Mouse (Mus musculus) heart, embryonic 14.5 days (tissue): ENCODE measurements around the gene Uqcr10. TPM values are rescaled to one million over a fixed set of nuclear protein-coding genes. Genes with fewer than 3 reads are reported as not detected.

Experiments used
- ATAC-seq: fragments of 200-750 bp; cut with Nextera tagmentation; 2 replicates; pipeline ENCODE4 v1.8.0; 2017; ENCODE audit warnings: low read depth, moderate TSS enrichment; ENCODE audit not compliant: insufficient number of reproducible peaks, insufficient read depth, low FRiP score
- H3K27ac ChIP-seq, 2 experiments: fragments of 200-500 bp in 1 of 2; fragments of 300-500 bp in 1 of 2; sonication (generic) in 1 of 2; replicated peaks in 1 of 2; 2 replicates each; pipeline ENCODE4 v1.5.1; 2012 to 2014; ENCODE audit warnings: low read depth in 2 of 2, low read length in 2 of 2, control low read depth in 1 of 2, mild to moderate bottlenecking in 1 of 2, mixed read lengths in 1 of 2; ENCODE audit not compliant: control insufficient read depth in 1 of 2, insufficient read depth in 1 of 2
- H3K27me3 ChIP-seq: fragments of 300-500 bp; sonication (generic); 2 replicates; pipeline ENCODE4 v1.6.1; 2014; ENCODE audit warnings: mild to moderate bottlenecking, low read length, control low read depth; ENCODE audit not compliant: control insufficient read depth, insufficient read depth
- H3K36me3 ChIP-seq: fragments of 300-500 bp; sonication (generic); 2 replicates; pipeline ENCODE4 v1.6.1; 2014; ENCODE audit warnings: mild to moderate bottlenecking, control low read depth, low read length, mixed read lengths; ENCODE audit not compliant: control insufficient read depth, insufficient read depth
- H3K4me1 ChIP-seq, 2 experiments: fragments of 200-500 bp in 1 of 2; fragments of 300-500 bp in 1 of 2; sonication (generic) in 1 of 2; 2 replicates each; pipeline ENCODE4 v1.6.1; 2012 to 2014; ENCODE audit warnings: low read length in 2 of 2, control low read depth in 1 of 2, mixed read lengths in 1 of 2; ENCODE audit not compliant: control insufficient read depth in 2 of 2, insufficient read depth in 2 of 2
- H3K4me2 ChIP-seq: fragments of 300-500 bp; sonication (generic); 2 replicates; pipeline ENCODE4 v1.6.1; 2014; ENCODE audit warnings: mild to moderate bottlenecking, low read length
- H3K4me3 ChIP-seq, 2 experiments: fragments of 200-500 bp in 1 of 2; fragments of 300-500 bp in 1 of 2; sonication (generic) in 1 of 2; 2 replicates each; pipeline ENCODE4 v1.5.1; 2012 to 2014; ENCODE audit warnings: low read length in 2 of 2, mild to moderate bottlenecking in 2 of 2, control low read depth in 1 of 2, low read depth in 1 of 2, moderate library complexity in 1 of 2; ENCODE audit not compliant: control insufficient read depth in 1 of 2, insufficient read depth in 1 of 2
- H3K9ac ChIP-seq: fragments of 300-500 bp; sonication (generic); 2 replicates; pipeline ENCODE4 v1.6.1; 2014; ENCODE audit warnings: mild to moderate bottlenecking, low read length
- H3K9me3 ChIP-seq: fragments of 300-500 bp; sonication (generic); 2 replicates; pipeline ENCODE4 v1.6.1; 2016; ENCODE audit warnings: low read length, control low read depth; ENCODE audit not compliant: control insufficient read depth
- WGBS: fragments of 180-500 bp; shearing (Covaris S2); extraction: QIAGEN DNeasy Blood & Tissue Kit; methylation state at CpG from one replicate; pipeline ENCODE4 v1.1.7; 2014; 5-methylcytosine and 5-hydroxymethylcytosine counted together
- polyA plus RNA-seq: library from polyadenylated mRNA; unstranded; fragments of >200 nt; fragmentation: Nextera tagmentation; extraction: Ambion mirVana; gene quantifications from 2 replicates; pipeline ENCODE4 v1.2.1, GENCODE M21; 2014

Gene Uqcr10
- polyA plus RNA-seq, 1 experiment from 2014 or later: 2,265 TPM

- H3K36me3 ChIP-seq: peaks cover 65% of the 10 kb centered on the region
- no peak overlapping the region for H3K4me2 ChIP-seq
- H3K27me3 ChIP-seq: no peaks in the 10 kb centered on the region
- no peak overlapping the region for H3K4me3 ChIP-seq
- no peak overlapping the region for H3K27ac ChIP-seq
- 88% methylated on average over 7 of the region's 7 CpGs for WGBS
- H3K4me1 ChIP-seq: peaks cover 4% of the 10 kb centered on the region in 2 experiments; a peak in 2 of 4 replicates
- ATAC-seq: no peak
- no peaks in the 10 kb centered on the region for H3K9me3 ChIP-seq
- H3K9ac ChIP-seq: no peak overlapping the region
Observed at GRCm38 (mm10) chr11:4677250-4677872, 26.8 kb downstream of the Uqcr10 start.

DNA sequence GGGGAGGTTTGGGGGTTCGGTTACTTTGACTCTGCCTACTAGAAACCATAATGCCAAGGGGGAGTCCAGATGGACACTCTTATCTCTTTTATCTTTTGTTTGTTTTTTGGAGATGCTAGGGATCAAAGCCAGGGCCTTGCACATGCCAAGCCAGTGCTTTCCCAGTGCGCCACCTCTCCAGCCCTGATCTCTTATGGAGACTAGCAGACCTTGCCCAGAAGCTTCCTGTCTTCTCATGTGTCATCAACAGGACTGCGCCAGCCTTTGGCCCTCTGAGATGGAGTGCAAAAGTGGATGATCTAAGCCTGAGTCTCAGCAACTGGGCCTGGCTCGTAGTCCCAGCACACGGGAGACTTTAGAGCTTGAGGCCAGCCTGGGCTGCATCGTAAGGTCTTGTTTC is 28.4 kb downstream of the Uqcr10 start:
- H3K4me1 ChIP-seq: peaks cover 7 to 8% of the 10 kb centered on the region in 2 experiments
- H3K4me3 ChIP-seq: no peak overlapping the region
- WGBS: 86% methylated on average over 6 of the region's 6 CpGs
- ATAC-seq: no peak
- H3K27me3 ChIP-seq: no peaks in the 10 kb centered on the region
- no peak overlapping the region for H3K9ac ChIP-seq
- no peak overlapping the region for H3K4me2 ChIP-seq
- no peak overlapping the region for H3K27ac ChIP-seq
- H3K36me3 ChIP-seq: peaks cover 54% of the 10 kb centered on the region
- no peaks in the 10 kb centered on the region for H3K9me3 ChIP-seq

- WGBS: 94% methylated on average over 6 of the region's 6 CpGs
- ATAC-seq: no peak
Observed at GRCm38 (mm10) chr11:4675126-4675562, 29.0 kb downstream of the Uqcr10 start.

DNA sequence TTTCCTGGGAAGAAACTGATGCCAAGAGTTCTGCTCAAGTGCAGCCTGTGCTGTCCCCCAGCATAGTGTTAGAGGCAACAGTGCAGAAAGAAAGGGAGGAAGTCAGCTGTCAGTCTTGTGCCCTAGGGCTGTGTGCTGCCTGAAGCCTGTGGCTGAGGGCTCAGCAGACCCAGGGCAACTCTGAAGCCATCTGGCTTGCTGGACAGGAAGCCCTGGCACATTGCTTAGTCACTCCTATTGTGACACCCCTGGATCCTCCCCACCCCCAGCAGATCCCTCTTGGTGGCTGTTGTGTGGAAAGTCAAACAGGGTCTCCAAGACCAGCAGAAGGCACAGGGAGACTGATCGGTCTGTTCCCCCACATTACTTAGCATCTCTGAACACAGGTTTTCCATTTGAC is 29.5 kb downstream of the Uqcr10 start:
- Histone ChIP-seq H3K27me3 (no peaks in the 10 kb centered on the region), H3K36me3 (peaks cover 46% of the 10 kb centered on the region), H3K27ac (peak overlapping the region in 1 of 2 experiments; percentile 19; a peak in 1 of 4 replicates), H3K9ac (no peak overlapping the region), H3K4me2 (no peak overlapping the region), H3K9me3 (no peaks in the 10 kb centered on the region), H3K4me1 (peaks cover 3 to 4% of the 10 kb centered on the region in 2 experiments), H3K4me3 (no peak overlapping the region)
- ATAC-seq: no peak
- 100% methylated on average over 1 of the region's 1 CpGs for WGBS

More at GRCm38 (mm10) chr11:4675126-4675562, 29.0 kb downstream of the Uqcr10 start:
- peaks cover 7% of the 10 kb centered on the region in 2 experiments for H3K4me1 ChIP-seq
- H3K4me3 ChIP-seq: no peak overlapping the region
- no peak overlapping the region for H3K4me2 ChIP-seq
- H3K9me3 ChIP-seq: no peaks in the 10 kb centered on the region
- no peak overlapping the region for H3K9ac ChIP-seq
- no peak overlapping the region for H3K27ac ChIP-seq
- peaks cover 52% of the 10 kb centered on the region for H3K36me3 ChIP-seq
- no peaks in the 10 kb centered on the region for H3K27me3 ChIP-seq

DNA sequence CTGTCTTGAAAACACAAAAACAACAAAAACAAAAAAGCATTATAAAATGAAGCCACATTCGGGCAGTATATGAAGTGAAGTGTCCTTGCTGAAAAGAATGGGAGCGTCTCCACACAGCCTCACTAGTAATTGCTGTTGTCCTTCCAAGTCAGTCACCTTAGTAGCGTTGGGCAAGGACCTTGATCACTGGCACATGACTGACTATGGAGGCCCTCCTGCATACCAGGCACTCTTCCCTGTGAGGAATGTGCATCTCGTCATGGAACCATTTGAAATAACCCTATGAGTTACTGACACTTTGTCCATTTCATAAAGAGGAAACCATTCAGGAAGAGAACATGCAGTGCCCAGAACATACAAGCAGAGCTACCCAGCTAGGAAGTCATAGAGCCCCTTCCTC is 32.4 kb downstream of the Uqcr10 start:
- no peak overlapping the region for H3K4me3 ChIP-seq
- no peaks in the 10 kb centered on the region for H3K9me3 ChIP-seq
- H3K27ac ChIP-seq: 0 out of 4 replicates have a peak overlapping the region, but pooled peaks of 1 of the 2 experiments have one; percentile 30
- no peak overlapping the region for H3K4me2 ChIP-seq
- H3K4me1 ChIP-seq: peaks cover 3 to 4% of the 10 kb centered on the region in 2 experiments; a peak in 3 of 4 replicates
- 58% methylated on average over 4 of the region's 4 CpGs for WGBS
- H3K9ac ChIP-seq: no peak overlapping the region
- H3K27me3 ChIP-seq: no peaks in the 10 kb centered on the region
- peaks cover 42% of the 10 kb centered on the region for H3K36me3 ChIP-seq
- no peak for ATAC-seq

DNA sequence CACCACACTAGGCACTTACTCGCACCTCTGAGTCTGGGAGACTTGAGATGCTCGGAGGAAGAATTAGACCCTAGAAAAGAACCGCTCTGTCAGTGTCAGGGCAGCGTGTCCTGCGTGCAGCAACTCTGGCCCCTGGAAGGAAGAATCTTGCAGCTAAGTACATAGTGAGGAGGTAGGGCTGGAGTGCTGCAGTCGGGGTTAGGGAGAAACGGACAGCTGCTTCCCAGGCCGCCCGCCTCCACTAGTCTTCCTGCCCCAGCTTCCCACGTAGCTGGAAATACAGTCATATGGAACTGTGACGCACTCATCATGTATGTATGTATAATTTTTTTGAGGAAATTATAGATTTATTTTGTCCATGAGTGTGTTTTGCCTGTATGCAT is 41.7 kb downstream of the Uqcr10 start:
- Histone ChIP-seq H3K4me3 (no peak overlapping the region), H3K4me1 (no peaks in the 10 kb centered on the region), H3K9ac (no peak overlapping the region), H3K27ac (no peak overlapping the region), H3K27me3 (no peaks in the 10 kb centered on the region), H3K9me3 (no peaks in the 10 kb centered on the region), H3K36me3 (peaks cover 57% of the 10 kb centered on the region), H3K4me2 (no peak overlapping the region)
- 92% methylated on average over 11 of the region's 11 CpGs for WGBS
- ATAC-seq: no peak

DNA sequence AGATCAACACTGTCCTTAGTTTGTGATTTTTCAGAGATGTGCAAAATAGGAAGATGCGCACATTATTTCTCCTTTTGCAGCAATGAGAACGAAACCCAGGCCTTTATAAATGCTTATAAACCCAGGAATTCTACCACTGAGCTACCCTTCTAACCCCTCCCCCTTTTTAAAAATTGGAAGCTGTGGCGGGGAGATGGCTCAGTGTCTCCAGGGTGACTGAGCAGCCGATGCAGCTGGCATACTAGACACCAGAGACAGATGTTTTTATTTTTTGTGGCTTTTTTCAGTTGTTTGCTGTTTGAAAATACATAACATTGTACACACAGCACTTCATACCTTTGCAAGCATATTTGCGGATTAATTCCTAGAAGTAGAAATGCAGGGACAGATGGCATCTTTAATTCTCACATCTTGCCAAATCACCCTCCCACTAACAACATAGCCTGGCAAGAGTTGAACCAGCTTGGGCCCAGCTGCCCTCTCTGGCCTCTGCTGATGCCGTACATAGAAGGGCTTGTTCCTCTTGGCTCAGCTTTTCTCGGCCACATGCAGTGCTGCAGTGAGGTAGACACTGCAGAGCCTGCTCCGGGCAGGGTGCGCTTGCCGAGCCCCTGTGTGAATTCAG is 42.2 kb downstream of the Uqcr10 start:
- Histone ChIP-seq H3K4me3 (no peak overlapping the region), H3K36me3 (peaks cover 59% of the 10 kb centered on the region), H3K9ac (no peak overlapping the region), H3K9me3 (no peaks in the 10 kb centered on the region), H3K4me1 (no peaks in the 10 kb centered on the region), H3K4me2 (no peak overlapping the region), H3K27ac (no peak overlapping the region), H3K27me3 (no peaks in the 10 kb centered on the region)
- WGBS: 82% methylated on average over 10 of the region's 10 CpGs
- ATAC-seq: no peak
